ENCODE assay signal across 8 mouse cellular contexts in the genomic region with DNA sequence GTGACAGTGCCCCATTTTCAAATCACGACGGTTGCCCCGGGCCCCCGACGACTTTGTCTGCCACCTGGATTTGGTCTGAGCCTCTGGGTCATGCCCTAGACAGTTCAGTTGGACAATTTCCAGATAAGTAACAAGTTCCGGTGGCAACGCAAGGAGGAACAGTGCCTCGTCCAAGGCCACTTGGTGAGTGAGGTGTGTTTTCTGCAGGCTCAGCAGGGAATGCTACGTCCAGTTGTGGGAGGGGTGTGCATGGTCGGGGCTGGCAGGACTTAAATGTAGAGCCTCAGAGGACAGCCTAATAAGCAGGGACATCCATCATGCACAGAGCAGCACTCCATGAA.
DNase-seq lines count a peak whose midpoint lies in the region; ATAC-seq lines count a peak whose summit lies in the region.
"Had no signal": no experiment of that assay in that cellular context is flagged by ENCODE, and none has a peak within 500 bp of the region (broad histone marks: within the 10 kb centered on the region; RNA-seq: fewer than 3 reads in every experiment).

No protein-coding gene starts in this region.

- no peak overlapping the region for H3K9ac ChIP-seq in kidney, embryonic 14.5 days (ENCODE audit: low read depth, low read length)
- peak overlapping the region; percentile 17; the same call in 1 of the 2 replicates for H3K9ac ChIP-seq in embryonic facial prominence, embryonic 14.5 days (ENCODE audit: low read depth, low read length)
- H3K9ac ChIP-seq in hindbrain, embryonic 11.5 days (ENCODE audit: low read depth, low read length) = peak overlapping the region; percentile 1; the same call in 1 of the 2 replicates
- peak overlapping the region; percentile 34 for H3K9ac ChIP-seq in midbrain, embryonic 14.5 days (replicated peaks; ENCODE audit: low read length)

- WGBS in kidney, embryonic 14.5 days = 28% methylated on average over 10 of the region's 10 CpGs
- WGBS in embryonic facial prominence, embryonic 14.5 days = 18% methylated on average over 10 of the region's 10 CpGs
- whole genome bisulfite sequencing in hindbrain, embryonic 11.5 days = 37% methylated on average over 10 of the region's 10 CpGs
- whole genome bisulfite sequencing in midbrain, embryonic 14.5 days = 19% methylated on average over 10 of the region's 10 CpGs

- no peak for DNase-seq in kidney, adult 9 months
- DNase-seq in embryonic facial prominence, embryonic 14.5 days (ENCODE audit: low spot score) = no peak
- DNase-seq in hindbrain, embryonic 11.5 days (ENCODE audit: low spot score) = no peak
- no peak for DNase-seq in midbrain, embryonic 14.5 days
- no peak for DNase-seq in spleen, postnatal 14 days (ENCODE audit: low spot score in 2 of 2)
- DNase-seq in thymus, postnatal 0 days (ENCODE audit: low spot score) = no peak

- no peaks in the 10 kb centered on the region for H3K9me3 ChIP-seq in kidney, embryonic 14.5 days (ENCODE audit: control insufficient read depth, low read length)
- H3K9me3 ChIP-seq in embryonic facial prominence, embryonic 14.5 days (ENCODE audit: control insufficient read depth, low read length) = no peaks in the 10 kb centered on the region
- no peaks in the 10 kb centered on the region for H3K9me3 ChIP-seq in hindbrain, embryonic 11.5 days (ENCODE audit: control insufficient read depth, low read length)
- H3K9me3 ChIP-seq in midbrain, embryonic 14.5 days (ENCODE audit: control insufficient read depth, low read length) = no peaks in the 10 kb centered on the region

- H3K4me3 ChIP-seq in kidney, embryonic 14.5 days (ENCODE audit: low read length) = no peak overlapping the region
- no peak overlapping the region for H3K4me3 ChIP-seq in embryonic facial prominence, embryonic 14.5 days (ENCODE audit: low read depth, low read length)
- no peak overlapping the region for H3K4me3 ChIP-seq in hindbrain, embryonic 11.5 days (ENCODE audit: low read depth, low read length)
- peak overlapping the region; percentile 15; the same call in 1 of the 2 replicates for H3K4me3 ChIP-seq in midbrain, embryonic 14.5 days (replicated peaks; ENCODE audit: low read depth, low read length)
- H3K4me3 ChIP-seq: gastrocnemius, adult 2 months had no signal

- H3K27me3 ChIP-seq in kidney, embryonic 14.5 days (ENCODE audit: control insufficient read depth, insufficient read depth, low read length) = no peaks in the 10 kb centered on the region
- H3K27me3 ChIP-seq in embryonic facial prominence, embryonic 14.5 days (replicated peaks; ENCODE audit: control insufficient read depth, insufficient read depth, low read length) = no peaks in the 10 kb centered on the region
- H3K27me3 ChIP-seq in hindbrain, embryonic 11.5 days (ENCODE audit: control insufficient read depth, insufficient read depth, low read length) = 0 out of 2 replicates have a peak, but pooled peaks cover 3% of the 10 kb centered on the region
- H3K27me3 ChIP-seq in midbrain, embryonic 14.5 days (ENCODE audit: control insufficient read depth, insufficient read depth, low read length) = 0 out of 2 replicates have a peak, but pooled peaks cover 2% of the 10 kb centered on the region

- H3K27ac ChIP-seq in kidney, embryonic 14.5 days (ENCODE audit: low read depth, low read length) = no peak overlapping the region
- no peak overlapping the region for H3K27ac ChIP-seq in embryonic facial prominence, embryonic 14.5 days (replicated peaks; ENCODE audit: low read depth, low read length)
- H3K27ac ChIP-seq in hindbrain, embryonic 11.5 days (ENCODE audit: low read depth, low read length) = no peak overlapping the region
- H3K27ac ChIP-seq in midbrain, embryonic 14.5 days (replicated peaks; ENCODE audit: low read depth, low read length) = peak overlapping the region; percentile 55; the same call in 1 of the 2 replicates
- H3K27ac ChIP-seq: gastrocnemius, adult 2 months had no signal

- H3K36me3 ChIP-seq in kidney, embryonic 14.5 days (ENCODE audit: control insufficient read depth, insufficient read depth, low read length) = no peaks in the 10 kb centered on the region
- H3K36me3 ChIP-seq in embryonic facial prominence, embryonic 14.5 days (ENCODE audit: control insufficient read depth, insufficient read depth, low read length) = no peaks in the 10 kb centered on the region
- no peaks in the 10 kb centered on the region for H3K36me3 ChIP-seq in hindbrain, embryonic 11.5 days (ENCODE audit: control insufficient read depth, insufficient read depth, low read length)
- H3K36me3 ChIP-seq in midbrain, embryonic 14.5 days (ENCODE audit: control insufficient read depth, insufficient read depth, low read length) = no peaks in the 10 kb centered on the region

- ATAC-seq in kidney, embryonic 14.5 days (ENCODE audit: low FRiP score, low TSS enrichment) = no peak
- ATAC-seq in embryonic facial prominence, embryonic 14.5 days (ENCODE audit: low read depth) = no peak
- ATAC-seq in hindbrain, embryonic 11.5 days (ENCODE audit: low FRiP score) = 0 out of 2 replicates have a peak, but pooled peaks have one; percentile 12
- 0 out of 2 replicates have a peak, but pooled peaks have one; percentile 10 for ATAC-seq in midbrain, embryonic 14.5 days (ENCODE audit: low FRiP score, low TSS enrichment)

- H3K4me1 ChIP-seq in kidney, embryonic 14.5 days (ENCODE audit: control insufficient read depth, insufficient read depth, low read length) = no peaks in the 10 kb centered on the region
- H3K4me1 ChIP-seq in embryonic facial prominence, embryonic 14.5 days (ENCODE audit: control insufficient read depth, insufficient read depth, low read length) = peaks cover 14% of the 10 kb centered on the region
- no peaks in the 10 kb centered on the region for H3K4me1 ChIP-seq in hindbrain, embryonic 11.5 days (replicated peaks; ENCODE audit: control insufficient read depth, insufficient read depth, low read length)
- peaks cover 5% of the 10 kb centered on the region; the same call in 1 of the 2 replicates for H3K4me1 ChIP-seq in midbrain, embryonic 14.5 days (ENCODE audit: control insufficient read depth, insufficient read depth, low read length)

- peak overlapping the region; percentile 40 for H3K4me2 ChIP-seq in kidney, embryonic 14.5 days (replicated peaks; ENCODE audit: low read depth, low read length)
- peak overlapping the region; percentile 38 for H3K4me2 ChIP-seq in embryonic facial prominence, embryonic 14.5 days (ENCODE audit: low read depth, low read length)
- peak overlapping the region; percentile 21 for H3K4me2 ChIP-seq in hindbrain, embryonic 11.5 days (replicated peaks; ENCODE audit: low read depth, low read length)
- peak overlapping the region; percentile 48 for H3K4me2 ChIP-seq in midbrain, embryonic 14.5 days (ENCODE audit: low read length)

Comparison
In these comparisons a context has a peak if more than half of its experiments do, and no peak if none do; other contexts are left out.
1. ATAC-seq: peak in hindbrain, embryonic 11.5 days (single experiment) and midbrain, embryonic 14.5 days (single experiment); none in kidney, embryonic 14.5 days (single experiment) and embryonic facial prominence, embryonic 14.5 days (single experiment).
2. Peak in every context shown above with its lines, with median percentiles within 50 percentile points of each other: H3K4me2 ChIP-seq.